Mouse (Mus musculus) cerebellum, adult 2 months (tissue): ENCODE measurements at regions not wholly inside any gene's neighbourhood (a gene's known extent, or its start where the extent isn't known, plus 50 kb on each side); places are given as distances from the start of the nearest gene placed in this dataset.

Source experiments
- CTCF ChIP-seq: fragments of 200-500 bp; IDR thresholded peaks from 2 replicates; pipeline ENCODE4 v1.5.1; 2011; ENCODE audit warnings: low read depth, mild to moderate bottlenecking, control low read depth, low read length, moderate library complexity, borderline replicate concordance; ENCODE audit not compliant: insufficient read depth
- POLR2A ChIP-seq: fragments of 200-500 bp; IDR thresholded peaks from 2 replicates; pipeline ENCODE4 v1.6.1; 2011; ENCODE audit warnings: low read length, control low read depth, borderline replicate concordance; ENCODE audit not compliant: insufficient read depth

- TF ChIP-seq CTCF (no peak), POLR2A (no peak)
Measured at GRCm38 (mm10) chr1:96563279-96563910, 308.6 kb downstream of the Slco4c1 start.
